Mouse (Mus musculus) hindbrain, embryonic 11.5 days (tissue): ENCODE measurements at regions not wholly inside any gene's neighbourhood (a gene's known extent, or its start where the extent isn't known, plus 50 kb on each side); places are given as distances from the start of the nearest gene placed in this dataset.

Experiments used
- ATAC-seq: fragments of 200-750 bp; cut with Nextera tagmentation; 2 replicates; pipeline ENCODE4 v1.8.0; 2017; ENCODE audit warnings: mild to moderate bottlenecking, moderate TSS enrichment, moderate library complexity; ENCODE audit not compliant: low FRiP score
- DNase-seq: peaks from one replicate; pipeline ENCODE4 v3.0.0-alpha.2; 2015; ENCODE audit warnings: low spot score
- H3K27ac ChIP-seq: fragments of 300-500 bp; sonication (generic); 2 replicates; pipeline ENCODE4 v1.5.1; 2014; ENCODE audit warnings: mild to moderate bottlenecking, low read depth, low read length
- H3K27me3 ChIP-seq: fragments of 300-500 bp; sonication (generic); 2 replicates; pipeline ENCODE4 v1.6.1; 2014; ENCODE audit warnings: mild to moderate bottlenecking, low read length, moderate library complexity, mixed read lengths; ENCODE audit not compliant: control insufficient read depth, insufficient read depth
- H3K36me3 ChIP-seq: fragments of 300-500 bp; sonication (generic); 2 replicates; pipeline ENCODE4 v1.6.1; 2014; ENCODE audit warnings: mild to moderate bottlenecking, low read length, moderate library complexity, mixed read lengths; ENCODE audit not compliant: control insufficient read depth, insufficient read depth
- H3K4me1 ChIP-seq: fragments of 300-500 bp; sonication (generic); replicated peaks from 2 replicates; pipeline ENCODE4 v1.6.1; 2014; ENCODE audit warnings: low read length, mixed read lengths; ENCODE audit not compliant: control insufficient read depth, insufficient read depth
- H3K4me2 ChIP-seq: fragments of 300-500 bp; sonication (generic); replicated peaks from 2 replicates; pipeline ENCODE4 v1.6.1; 2014; ENCODE audit warnings: mild to moderate bottlenecking, low read depth, low read length
- H3K4me3 ChIP-seq: fragments of 300-500 bp; sonication (generic); 2 replicates; pipeline ENCODE4 v1.5.1; 2014; ENCODE audit warnings: low read depth, low read length
- H3K9ac ChIP-seq: fragments of 300-500 bp; sonication (generic); 2 replicates; pipeline ENCODE4 v1.6.1; 2014; ENCODE audit warnings: low read depth, low read length
- H3K9me3 ChIP-seq: fragments of 300-500 bp; sonication (generic); 2 replicates; pipeline ENCODE4 v1.6.1; 2016; ENCODE audit warnings: low read length; ENCODE audit not compliant: control insufficient read depth
- WGBS: fragments of 180-500 bp; shearing (Covaris S2); extraction: QIAGEN DNeasy Blood & Tissue Kit; methylation state at CpG from one replicate; pipeline ENCODE4 v1.1.7; 2014; 5-methylcytosine and 5-hydroxymethylcytosine counted together

GRCm38 (mm10) chr16:55551348-55551747 lies 253.6 kb upstream of the Zpld1 start:
- 0 out of 2 replicates have a peak, but pooled peaks cover 3% of the 10 kb centered on the region for H3K4me1 ChIP-seq
- H3K4me3 ChIP-seq, result no peak overlapping the region
- H3K4me2 ChIP-seq, result no peak overlapping the region
- ATAC-seq (no peak), DNase-seq (no peak)
- H3K27me3 ChIP-seq, result no peaks in the 10 kb centered on the region
- no peaks in the 10 kb centered on the region for H3K9me3 ChIP-seq
- H3K27ac ChIP-seq, result no peak overlapping the region
- no peak overlapping the region for H3K9ac ChIP-seq
- H3K36me3 ChIP-seq, result no peaks in the 10 kb centered on the region
- 94% methylated on average over 1 of the region's 1 CpGs for WGBS

- Histone ChIP-seq H3K4me2 (no peak overlapping the region), H3K36me3 (no peaks in the 10 kb centered on the region), H3K9me3 (no peaks in the 10 kb centered on the region), H3K4me1 (no peaks in the 10 kb centered on the region), H3K27ac (no peak overlapping the region), H3K27me3 (no peaks in the 10 kb centered on the region), H3K9ac (no peak overlapping the region), H3K4me3 (no peak overlapping the region)
- DNase-seq (peak; percentile 33), ATAC-seq (peak; percentile 66; the same call in 1 of the 2 replicates)
- 49% methylated on average over 4 of the region's 4 CpGs for WGBS
Observed at GRCm38 (mm10) chr16:55550649-55551312, 253.0 kb upstream of the Zpld1 start.

GRCm38 (mm10) chr16:55547095-55547494 lies 249.3 kb upstream of the Zpld1 start:
- Histone ChIP-seq H3K4me1 (no peaks in the 10 kb centered on the region), H3K4me2 (no peak overlapping the region), H3K4me3 (no peak overlapping the region), H3K36me3 (no peaks in the 10 kb centered on the region), H3K9me3 (no peaks in the 10 kb centered on the region), H3K27me3 (no peaks in the 10 kb centered on the region), H3K27ac (no peak overlapping the region), H3K9ac (no peak overlapping the region)
- no peak for DNase-seq
- WGBS, result 94% methylated on average over 2 of the region's 2 CpGs
- no peak for ATAC-seq

DNA sequence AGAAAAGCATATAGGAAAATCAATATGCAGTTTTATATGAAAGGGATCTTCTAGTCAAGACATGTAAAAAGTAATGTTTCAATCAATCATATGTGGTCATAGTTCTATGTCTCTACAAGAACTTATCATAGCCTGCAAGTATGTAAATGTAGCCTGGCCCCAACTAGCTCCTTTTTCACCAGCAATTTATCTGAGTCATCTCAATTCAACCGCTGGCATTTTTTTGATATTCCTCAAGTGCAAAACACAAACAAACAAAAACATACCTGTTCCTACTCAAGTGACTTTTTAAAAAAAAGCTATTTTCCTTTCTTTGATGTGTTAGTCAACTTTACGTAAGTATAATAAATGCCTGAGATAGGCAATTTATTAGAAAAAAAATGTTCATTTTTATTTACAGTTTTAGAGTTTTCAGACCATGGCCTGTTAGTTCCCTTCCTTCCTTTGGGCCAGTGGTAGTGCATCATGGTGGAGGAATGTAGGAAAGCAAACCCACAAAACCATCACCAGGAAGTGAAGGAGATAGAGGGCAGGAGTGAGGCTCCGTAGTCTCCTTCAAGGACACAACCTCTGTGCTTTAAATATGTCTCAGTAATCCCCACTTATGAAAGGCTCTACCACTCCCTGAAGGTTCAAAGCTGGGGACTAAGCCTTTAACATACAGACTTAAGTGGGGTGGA lies 242.7 kb upstream of the Zpld1 start:
- H3K9me3 ChIP-seq, result no peaks in the 10 kb centered on the region
- H3K9ac ChIP-seq, result no peak overlapping the region
- H3K36me3 ChIP-seq, result no peaks in the 10 kb centered on the region
- DNase-seq (no peak), ATAC-seq (no peak)
- H3K27me3 ChIP-seq, result no peaks in the 10 kb centered on the region
- H3K27ac ChIP-seq, result no peak overlapping the region
- H3K4me1 ChIP-seq, result no peaks in the 10 kb centered on the region
- H3K4me2 ChIP-seq, result no peak overlapping the region
- no peak overlapping the region for H3K4me3 ChIP-seq
- WGBS, result 86% methylated on average over 3 of the region's 3 CpGs

DNA sequence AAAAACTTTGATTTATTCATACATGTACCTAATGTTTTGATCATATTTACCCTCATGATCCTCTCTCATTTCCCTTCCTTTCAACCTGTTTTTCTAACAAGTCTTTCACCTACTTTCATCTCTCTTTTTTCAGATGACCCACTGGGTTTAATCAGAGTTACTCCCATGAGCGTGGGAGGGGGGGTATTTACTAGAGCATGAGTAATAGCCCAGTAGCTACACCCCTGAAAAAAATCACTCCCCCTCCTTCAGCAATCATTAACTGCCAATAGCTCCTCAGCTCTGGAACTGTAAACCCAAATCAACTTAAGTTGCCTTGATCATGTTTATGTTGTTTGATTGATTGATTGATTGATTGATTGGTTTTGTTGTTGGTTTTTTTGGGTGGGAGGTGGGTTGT lies 241.4 kb upstream of the Zpld1 start:
- 87% methylated on average over 1 of the region's 1 CpGs for WGBS
- DNase-seq, result no peak

GRCm38 (mm10) chr16:55537548-55537947 lies 239.8 kb upstream of the Zpld1 start:
- H3K9ac ChIP-seq, result no peak overlapping the region
- DNase-seq (no peak), ATAC-seq (no peak)
- no peaks in the 10 kb centered on the region for H3K4me1 ChIP-seq
- H3K27me3 ChIP-seq, result no peaks in the 10 kb centered on the region
- WGBS, result 79% methylated on average over 5 of the region's 5 CpGs
- no peak overlapping the region for H3K27ac ChIP-seq
- no peak overlapping the region for H3K4me2 ChIP-seq
- no peak overlapping the region for H3K4me3 ChIP-seq
- H3K36me3 ChIP-seq, result no peaks in the 10 kb centered on the region
- no peaks in the 10 kb centered on the region for H3K9me3 ChIP-seq

More for the DNA sequence above, 241.4 kb upstream of the Zpld1 start:
- H3K4me2 ChIP-seq, result no peak overlapping the region
- no peak overlapping the region for H3K9ac ChIP-seq
- no peaks in the 10 kb centered on the region for H3K36me3 ChIP-seq
- no peaks in the 10 kb centered on the region for H3K9me3 ChIP-seq
- no peak for ATAC-seq
- H3K27ac ChIP-seq, result no peak overlapping the region
- H3K4me1 ChIP-seq, result no peaks in the 10 kb centered on the region
- H3K27me3 ChIP-seq, result no peaks in the 10 kb centered on the region
- H3K4me3 ChIP-seq, result no peak overlapping the region

GRCm38 (mm10) chr16:55532686-55533085 lies 234.9 kb upstream of the Zpld1 start:
- H3K36me3 ChIP-seq, result no peaks in the 10 kb centered on the region
- no peak overlapping the region for H3K27ac ChIP-seq
- no peak overlapping the region for H3K4me3 ChIP-seq
- no peak overlapping the region for H3K4me2 ChIP-seq
- DNase-seq, result no peak
- no peak overlapping the region for H3K9ac ChIP-seq
- no peaks in the 10 kb centered on the region for H3K27me3 ChIP-seq
- 87% methylated on average over 3 of the region's 3 CpGs for WGBS
- H3K4me1 ChIP-seq, result no peaks in the 10 kb centered on the region
- no peaks in the 10 kb centered on the region for H3K9me3 ChIP-seq
- no peak for ATAC-seq

DNA sequence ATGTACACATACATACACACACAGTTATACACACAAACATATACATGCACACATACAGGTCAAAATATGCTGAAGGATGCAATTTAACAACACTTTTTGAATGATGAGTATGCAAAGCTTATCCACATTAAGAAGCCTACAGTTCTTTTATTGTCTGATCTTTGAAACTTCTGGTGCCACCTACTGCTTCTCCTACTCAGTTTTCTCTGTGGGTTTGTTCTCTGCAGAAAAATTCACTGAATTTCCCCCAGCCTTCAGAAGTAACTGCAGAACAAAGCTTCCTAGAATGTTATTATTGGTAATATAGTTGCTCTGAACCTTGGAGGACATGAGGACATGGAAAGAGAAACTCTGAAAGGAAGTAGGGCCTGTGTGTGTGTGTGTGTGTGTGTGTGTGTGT lies 233.1 kb upstream of the Zpld1 start:
- Histone ChIP-seq H3K36me3 (no peaks in the 10 kb centered on the region), H3K4me3 (no peak overlapping the region), H3K9ac (no peak overlapping the region), H3K27me3 (no peaks in the 10 kb centered on the region), H3K27ac (no peak overlapping the region), H3K9me3 (no peaks in the 10 kb centered on the region), H3K4me1 (no peaks in the 10 kb centered on the region), H3K4me2 (no peak overlapping the region)
- DNase-seq, result no peak
- no peak for ATAC-seq

GRCm38 (mm10) chr16:55527680-55528079 lies 229.9 kb upstream of the Zpld1 start:
- Histone ChIP-seq H3K4me1 (no peaks in the 10 kb centered on the region), H3K9ac (no peak overlapping the region), H3K9me3 (no peaks in the 10 kb centered on the region), H3K27me3 (no peaks in the 10 kb centered on the region), H3K36me3 (no peaks in the 10 kb centered on the region), H3K4me3 (no peak overlapping the region), H3K27ac (no peak overlapping the region), H3K4me2 (no peak overlapping the region)
- ATAC-seq, result no peak
- no peak for DNase-seq
- 91% methylated on average over 5 of the region's 5 CpGs for WGBS
